Mouse (Mus musculus): Measurements from ENCODE around the gene Alox5.

The Alox5 gene

DNA sequence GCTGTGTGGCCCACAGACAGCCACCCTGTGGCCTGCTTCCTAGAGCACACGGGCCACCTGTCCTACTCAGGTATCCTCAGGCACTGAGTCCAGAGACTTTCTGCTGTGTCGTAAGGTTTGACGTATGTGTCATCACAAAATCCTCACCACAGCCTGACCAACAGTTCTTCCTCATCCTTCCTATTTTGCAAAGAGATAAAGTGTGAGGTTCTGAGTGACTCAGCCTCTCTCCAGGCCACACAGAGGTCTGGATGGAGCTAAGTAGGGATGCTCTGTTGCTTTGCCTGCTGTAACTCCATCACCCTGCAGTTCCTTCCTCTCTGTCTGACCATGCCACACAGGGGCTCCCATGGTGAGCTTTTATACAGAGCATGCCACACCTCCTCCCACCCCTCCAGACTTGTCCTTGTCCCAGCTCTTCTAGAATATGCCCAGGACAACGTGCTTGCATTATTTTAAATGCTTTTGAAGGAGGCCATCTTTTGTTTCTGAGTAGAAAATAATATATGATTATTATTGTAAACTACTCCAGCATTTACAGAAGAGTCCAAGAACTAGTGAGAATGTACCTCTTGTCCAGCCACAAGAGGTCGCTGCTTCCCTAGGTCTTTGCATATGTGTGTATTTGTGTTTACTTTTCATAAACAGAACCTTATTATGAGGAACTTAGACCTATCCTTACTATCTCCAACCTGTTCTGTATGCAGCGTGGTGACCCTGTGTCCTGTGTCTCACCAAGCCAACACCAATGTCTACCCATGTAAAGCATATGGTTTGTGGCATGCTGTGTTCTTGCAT lies 43.3 kb downstream of the Alox5 start:
- peak; percentile 31 for DNase-seq (ENCODE audit: low spot score)

DNA sequence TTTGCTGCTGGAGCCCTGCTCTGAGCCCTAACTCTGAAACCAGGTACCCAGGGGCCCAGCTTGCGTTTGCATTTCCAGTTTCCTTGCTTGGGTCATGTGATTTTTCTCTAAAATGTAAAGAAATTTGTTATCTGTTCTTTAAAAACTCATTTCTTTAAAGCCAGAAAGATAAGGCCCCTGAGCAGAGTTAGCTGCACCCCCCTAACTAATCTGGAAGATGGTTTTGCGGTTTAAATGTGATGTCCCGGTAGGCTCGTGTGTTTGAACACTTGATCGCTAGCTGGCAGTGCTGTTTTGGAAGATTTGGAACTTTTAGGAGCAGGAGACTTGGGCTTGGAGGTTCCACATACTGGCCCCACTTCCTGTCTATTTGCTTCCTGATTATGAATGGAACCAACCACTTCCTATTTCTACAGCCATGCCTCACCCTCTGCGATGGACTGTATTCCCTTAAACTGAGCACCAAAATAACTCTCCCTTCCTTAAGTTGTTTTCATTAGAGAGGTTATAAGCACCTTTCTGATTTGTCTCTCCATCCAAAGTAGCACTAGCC lies 44.9 kb downstream of the Alox5 start:
- DNase-seq (ENCODE audit: low spot score): no peak

DNA sequence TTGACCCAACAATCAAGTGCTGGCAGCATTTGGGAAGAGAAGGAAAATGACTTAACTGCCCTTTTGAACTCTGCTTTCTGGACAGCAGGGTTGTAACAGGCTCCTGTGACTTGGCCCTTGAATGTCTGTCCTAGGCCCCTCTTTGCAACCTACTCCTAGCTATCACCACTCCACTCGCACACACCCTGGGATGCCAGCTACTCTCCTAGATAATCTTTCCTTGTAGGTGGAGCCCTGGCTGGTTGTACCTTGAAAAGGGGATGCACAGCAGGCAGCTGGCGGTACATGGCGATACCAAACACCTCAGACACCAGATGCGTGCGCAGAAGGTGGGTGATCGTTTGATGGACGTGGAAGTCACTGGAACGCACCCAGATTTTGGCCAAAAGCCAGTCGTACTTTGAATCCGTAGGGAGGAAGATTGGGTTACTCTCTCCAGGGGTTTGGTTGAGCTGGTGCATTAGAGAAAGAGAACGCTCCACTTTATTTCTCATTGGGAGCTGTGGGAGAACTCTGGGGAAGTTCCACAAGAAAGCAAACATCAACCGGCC lies 45.8 kb downstream of the Alox5 start:
- DNase-seq (ENCODE audit: low spot score): no peak

DNA sequence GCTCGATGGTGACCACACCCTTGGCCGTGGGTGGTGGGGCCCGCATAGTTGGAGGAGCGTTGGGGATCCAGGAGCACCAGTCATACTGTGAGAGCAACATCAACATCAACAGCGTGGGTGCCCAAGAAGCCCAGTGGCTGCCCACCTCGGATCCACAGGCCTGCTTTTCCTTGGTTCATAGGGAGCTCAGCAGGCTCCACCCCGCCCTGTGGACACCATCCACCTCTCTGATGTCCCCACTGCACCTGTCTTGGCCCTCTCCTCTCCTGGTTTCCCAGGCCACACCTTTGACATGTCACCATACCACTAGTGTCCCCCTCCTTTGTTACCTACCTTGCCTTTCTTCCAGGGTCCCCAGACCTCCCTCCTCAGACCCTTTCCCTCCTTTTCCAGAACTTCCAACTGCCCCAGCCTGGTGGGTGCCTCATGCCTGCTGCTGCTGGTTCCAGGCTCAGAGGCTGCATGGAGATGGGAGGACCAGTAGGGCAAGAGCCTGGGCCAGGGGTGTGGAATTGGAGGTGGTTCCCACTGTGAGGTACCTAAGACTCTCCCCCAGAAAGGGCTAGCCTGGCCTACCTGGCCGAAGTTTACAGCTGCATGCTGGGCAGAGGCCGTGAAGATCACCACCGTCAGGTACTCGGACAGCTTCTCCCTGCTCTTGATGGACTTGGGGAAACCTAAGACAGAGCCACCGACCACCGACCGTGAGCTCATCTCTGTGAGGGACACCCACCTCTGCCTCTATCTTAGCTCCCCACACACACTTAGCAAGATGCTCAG lies 48.2 kb downstream of the Alox5 start:
- DNase-seq (ENCODE audit: low spot score): no peak

DNA sequence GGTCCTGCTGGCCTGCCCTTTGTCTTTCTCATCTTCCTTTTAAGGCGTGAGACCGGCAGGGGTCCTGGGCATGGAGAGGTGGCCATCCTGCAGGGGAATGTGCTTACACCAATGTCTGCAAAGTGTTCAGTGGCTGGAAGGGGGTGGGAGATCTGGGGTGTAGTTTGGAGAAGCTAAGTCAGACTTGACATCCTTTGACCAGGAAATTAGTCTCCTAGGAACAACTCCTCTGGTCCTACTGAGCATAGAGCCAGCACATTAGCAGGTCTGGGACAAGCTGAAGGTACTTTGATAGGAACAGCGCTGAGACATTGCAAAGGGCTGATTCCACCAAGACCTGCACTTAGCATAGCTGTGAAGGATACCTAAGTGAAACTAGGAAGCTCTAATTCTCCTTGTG lies 49.3 kb downstream of the Alox5 start:
- DNase-seq (ENCODE audit: low spot score): no peak

DNA sequence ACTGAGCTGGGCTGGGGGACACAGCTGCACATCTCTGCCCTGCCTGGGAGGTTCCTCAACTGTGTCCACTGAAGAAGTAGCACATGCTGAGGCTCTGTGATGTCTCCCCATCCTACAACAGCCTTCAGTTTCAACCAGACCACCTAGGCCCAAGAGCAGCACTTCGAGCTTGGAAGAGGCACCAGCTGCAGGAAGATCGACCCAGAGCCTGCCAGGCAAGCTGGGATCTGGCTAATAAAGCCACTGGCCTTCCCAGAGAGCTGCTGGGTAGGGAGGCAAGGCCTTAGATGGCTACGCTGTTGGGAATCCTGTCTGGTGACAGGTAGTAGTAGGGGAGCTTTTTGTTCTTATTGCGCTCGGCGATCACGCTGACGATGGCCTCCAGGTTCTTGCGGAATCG lies 50.5 kb downstream of the Alox5 start:
- no peak for DNase-seq (ENCODE audit: low spot score)

DNA sequence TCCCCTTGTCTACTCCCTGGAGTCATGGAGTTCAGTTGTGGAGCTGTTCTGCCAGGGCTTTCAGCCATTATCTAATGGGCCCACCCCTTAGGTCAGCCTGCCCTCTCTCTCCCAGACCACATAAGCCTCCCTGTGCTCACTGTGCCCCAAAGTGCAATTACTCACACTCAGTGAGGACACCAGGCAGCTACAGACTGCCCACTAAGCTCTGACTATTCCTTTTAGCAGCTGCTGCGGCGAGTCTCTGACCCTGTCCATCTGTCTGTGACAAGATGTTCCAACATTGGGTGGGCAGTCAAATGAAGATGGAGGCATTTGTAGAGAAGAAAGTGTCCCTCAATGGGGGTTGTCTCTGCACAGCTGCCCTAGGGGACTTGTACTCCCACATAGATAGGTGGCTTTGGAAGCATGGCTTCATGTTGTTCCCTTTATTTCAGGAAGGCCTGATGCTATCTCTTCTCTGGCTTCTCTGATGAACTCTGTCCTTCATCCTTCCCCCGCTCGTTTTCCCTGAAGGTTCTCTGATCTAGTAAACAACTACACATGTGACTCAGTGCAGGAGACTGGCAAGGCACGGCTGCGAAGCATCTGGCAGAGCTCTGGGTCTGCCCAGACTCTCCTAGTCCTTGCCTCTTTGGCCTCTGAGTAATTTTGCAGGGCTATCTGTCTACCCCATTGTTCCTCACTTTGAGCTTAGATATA lies 52.9 kb downstream of the Alox5 start:
- no peak for DNase-seq (ENCODE audit: low spot score)

DNA sequence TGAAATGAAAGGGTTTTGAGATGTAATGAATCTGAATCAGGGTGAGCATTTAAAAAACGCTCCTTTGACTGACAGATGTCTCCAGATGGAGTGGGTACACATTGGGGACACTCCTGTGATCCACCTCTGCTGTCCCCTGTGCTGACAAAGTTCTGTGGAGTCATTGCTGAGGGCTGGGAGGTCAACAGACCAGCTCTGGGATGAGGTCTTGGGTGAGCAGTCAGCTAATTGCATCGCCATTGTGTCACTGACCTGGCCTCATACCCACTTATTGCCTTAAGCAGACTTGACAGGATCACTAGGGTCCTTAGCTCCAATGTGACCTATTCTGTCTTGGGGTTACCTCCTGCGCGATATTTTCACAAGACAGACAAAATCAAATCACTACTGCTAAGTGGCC lies 53.8 kb downstream of the Alox5 start:
- DNase-seq (ENCODE audit: low spot score): no peak

DNA sequence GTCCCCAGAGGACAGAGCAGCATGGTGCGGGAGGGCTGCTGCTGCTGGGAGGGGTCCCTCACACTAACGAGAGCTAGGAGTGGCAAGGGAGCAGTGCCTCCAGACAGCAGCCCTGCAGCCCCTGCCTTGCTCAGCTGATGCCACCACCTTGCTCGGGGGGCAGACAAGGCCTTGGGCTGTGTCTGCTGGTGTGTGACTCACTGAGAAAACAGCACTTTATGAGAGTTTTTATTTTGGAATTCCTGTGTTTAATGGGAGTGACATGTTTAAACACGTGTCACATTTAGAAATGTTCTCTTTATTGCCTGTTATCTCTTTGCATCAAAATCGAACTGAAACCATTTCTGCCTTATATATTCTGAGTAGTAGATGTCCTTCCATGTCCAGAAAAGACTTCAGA lies 54.3 kb downstream of the Alox5 start:
- no peak for DNase-seq (ENCODE audit: low spot score)

DNA sequence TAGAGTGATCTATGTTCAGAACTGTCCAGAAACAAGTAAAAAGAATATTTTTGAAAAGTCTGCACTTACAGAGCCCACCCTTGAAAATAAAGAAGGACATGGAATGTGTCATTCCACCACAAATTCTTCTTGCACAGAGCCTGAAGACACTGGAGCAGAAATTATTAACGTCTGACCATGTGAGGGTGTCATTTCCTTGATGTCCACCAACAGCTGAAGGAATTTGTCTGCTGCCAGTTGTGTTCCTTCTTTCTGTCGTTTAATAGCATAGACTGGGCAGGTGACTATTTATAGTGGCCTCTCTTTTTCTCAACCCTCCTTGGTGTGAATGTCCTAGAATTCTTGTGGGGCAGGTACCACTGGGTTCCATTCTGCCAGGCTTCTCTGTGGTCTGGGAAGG lies 54.8 kb downstream of the Alox5 start:
- DNase-seq (ENCODE audit: low spot score): no peak

DNA sequence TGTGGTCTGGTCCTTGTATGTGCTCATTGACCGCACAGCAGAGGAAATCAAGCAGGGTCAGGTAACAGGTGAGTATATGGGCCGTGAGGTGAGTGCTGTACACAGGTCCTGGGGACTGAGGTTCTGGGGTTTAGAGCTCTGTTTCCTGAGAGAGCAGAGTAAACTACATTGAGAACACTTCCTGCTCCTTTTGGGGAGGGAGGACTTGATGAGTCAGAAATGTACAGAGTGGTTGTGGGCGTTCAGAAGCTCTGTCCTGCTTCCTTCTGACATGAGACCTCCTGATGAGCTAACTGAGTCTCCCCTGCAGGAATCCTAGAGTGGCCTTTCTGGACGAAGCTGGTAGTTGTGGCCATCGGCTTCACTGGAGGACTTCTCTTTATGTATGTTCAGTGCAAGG lies 55.3 kb downstream of the Alox5 start:
- DNase-seq (ENCODE audit: low spot score): no peak

DNA sequence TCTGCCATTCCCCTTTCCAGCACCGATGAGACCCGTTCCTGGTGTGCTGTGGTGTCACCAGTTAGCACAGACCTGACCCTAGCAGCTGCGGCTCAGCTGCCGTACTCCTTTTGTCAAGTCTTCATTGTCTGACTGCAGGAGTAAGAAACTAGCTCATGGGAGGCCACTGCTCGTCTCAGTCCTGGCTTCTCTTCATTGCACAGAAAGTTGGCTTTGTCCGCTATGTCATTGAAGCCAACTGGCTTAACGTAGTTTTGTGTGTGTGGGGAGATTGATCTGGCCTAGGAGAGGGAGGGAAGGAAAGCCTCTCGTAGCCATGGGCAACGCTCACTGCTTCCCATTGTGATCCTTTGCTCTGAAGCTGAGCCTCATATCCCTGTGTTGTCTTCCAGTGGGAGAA lies 55.7 kb downstream of the Alox5 start:
- no peak for DNase-seq (ENCODE audit: low spot score)

DNA sequence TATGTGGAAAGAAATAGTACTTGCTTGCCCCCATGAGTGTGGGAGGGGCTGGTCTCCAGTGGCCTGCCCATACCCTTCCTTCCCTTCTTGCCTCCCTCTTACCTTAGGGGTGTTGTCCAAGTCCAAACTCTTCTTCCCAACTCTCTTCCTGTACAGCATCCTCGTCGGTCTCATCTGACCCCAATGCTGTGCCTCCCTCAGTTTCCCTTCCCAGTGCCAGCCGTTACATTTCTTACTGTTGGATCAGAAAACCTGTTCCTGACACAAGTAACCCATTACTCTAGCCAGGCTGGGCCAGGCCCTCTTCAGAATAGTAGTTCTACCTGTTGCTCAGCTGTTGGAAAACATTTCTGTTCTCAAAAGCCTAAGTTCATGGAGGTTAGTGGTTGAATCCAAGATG lies 58.6 kb downstream of the Alox5 start:
- no peak for DNase-seq (ENCODE audit: low spot score)

DNA sequence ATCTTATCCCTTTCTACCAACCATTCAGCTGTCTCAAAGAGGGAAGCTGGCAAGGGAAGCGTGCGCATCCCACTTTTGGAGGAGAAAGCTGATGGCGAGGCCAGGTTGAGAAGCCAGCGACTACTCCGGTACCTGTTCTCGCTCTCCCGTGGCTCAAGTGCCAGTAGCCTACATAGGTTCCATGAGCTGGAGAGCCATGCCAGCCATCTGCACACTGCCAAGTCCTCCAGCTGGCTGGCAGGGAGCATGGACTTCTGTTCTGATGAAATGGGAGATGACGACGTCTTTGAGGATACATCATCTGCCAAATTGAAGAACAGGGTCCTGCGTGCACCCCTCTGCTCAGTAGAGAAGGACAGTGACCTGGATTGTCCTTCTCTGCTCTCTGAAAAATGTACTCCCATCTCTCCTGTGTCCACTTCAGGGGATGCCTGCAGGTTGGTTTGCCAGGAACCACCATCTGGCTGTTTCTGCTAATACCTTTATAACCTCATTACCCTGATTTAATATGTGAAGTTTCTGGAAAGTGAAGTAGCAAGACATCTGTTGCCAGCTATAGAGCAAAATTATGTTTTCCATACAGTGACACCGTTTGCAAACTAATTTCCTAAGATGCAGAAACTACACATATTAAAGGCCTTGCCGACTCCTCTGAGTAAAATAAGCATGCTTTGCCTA lies 59.1 kb downstream of the Alox5 start:
- no peak for DNase-seq (ENCODE audit: low spot score)

DNA sequence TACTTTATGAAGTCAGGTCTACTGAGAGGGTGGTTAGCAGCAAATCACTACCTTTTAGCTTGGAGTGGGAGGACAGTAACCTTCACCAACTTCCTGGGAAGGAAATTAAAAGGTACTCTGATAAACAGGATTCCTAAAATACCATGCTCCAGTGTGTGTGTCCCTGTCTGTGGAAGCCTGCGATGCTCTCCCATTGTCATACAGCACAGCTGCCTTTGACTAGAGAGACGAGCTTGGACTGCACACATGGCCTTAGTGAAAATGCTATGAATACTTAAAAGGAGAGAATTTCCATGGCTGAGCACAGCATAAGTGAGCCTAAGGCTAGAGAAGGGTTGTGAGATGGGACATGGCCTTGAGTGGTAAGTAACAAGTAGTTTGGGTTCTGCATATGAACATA lies 62.8 kb downstream of the Alox5 start:
- DNase-seq (ENCODE audit: low spot score): no peak

DNA sequence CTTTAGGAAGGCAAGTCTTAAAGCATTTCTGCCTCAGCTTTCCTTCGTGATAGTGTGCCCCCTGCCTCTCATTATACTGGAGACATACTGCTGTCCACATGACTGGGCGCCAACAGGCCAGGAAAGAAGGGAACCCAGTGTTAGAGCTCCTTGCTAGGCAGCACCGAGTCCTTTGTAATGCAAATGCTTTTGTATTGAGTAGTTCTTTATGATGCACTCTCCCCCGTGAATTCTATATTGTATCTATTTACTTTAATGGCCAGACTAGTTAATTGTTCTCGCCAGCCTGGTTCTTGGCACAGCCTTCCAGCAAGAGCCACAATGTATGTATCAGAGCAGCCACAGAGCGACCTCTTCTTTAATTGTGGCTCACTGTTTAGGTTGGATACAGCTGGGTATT lies 63.4 kb downstream of the Alox5 start:
- DNase-seq (ENCODE audit: low spot score): peak; percentile 50

DNA sequence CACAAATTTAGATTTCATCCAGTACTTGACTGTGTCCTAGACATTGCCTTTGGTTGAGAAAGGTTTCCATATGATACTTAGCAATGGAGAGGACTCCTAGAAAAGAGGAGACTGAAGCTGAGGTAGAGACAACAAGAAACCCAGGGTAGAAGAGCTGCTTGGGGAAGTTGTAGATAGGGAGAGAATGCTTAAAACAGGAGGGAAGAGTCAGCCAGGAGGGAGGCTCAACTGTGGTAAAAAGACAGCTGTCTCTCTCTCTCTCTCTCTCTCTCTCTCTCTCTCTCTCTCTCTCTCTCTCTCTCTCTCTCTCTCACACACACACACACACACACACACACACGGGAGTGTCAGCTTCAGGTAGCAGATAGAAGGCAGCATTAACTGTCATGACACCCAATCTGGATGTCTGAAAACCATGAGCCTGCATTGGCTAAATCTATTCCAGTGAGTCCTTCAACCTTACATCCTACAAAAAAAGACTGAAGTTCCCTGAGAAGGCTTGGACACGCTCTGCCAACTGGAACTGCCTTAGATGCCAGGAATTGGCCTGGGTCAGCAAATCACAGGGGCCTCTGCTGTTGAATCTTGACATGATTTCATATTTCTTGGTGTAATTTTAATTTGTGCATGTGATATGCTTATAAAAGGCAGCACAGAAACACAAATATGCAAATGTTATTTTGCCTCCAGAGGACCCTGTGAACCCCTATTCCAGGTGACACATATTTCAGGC lies 65.9 kb downstream of the Alox5 start:
- DNase-seq (ENCODE audit: low spot score): no peak

DNA sequence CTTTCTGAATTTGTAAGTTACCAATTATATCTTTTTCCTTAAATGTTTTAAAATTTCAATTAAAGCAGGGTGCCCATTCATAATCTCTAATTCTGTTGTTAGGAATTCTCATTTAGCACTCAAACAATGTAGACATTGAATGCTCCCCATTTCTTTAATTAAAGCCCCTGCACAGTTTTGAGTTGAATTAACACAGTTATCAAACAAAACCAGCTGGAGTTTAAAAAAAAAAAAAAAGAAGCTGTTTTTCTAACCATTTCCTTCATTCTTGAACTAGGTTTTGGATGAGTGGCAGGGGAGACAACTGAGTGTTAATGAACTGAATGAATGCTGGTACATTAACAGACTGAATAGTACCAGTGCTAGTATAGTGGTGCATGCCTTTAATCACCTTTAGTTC lies 71.5 kb downstream of the Alox5 start:
- DNase-seq (ENCODE audit: low spot score): no peak

DNA sequence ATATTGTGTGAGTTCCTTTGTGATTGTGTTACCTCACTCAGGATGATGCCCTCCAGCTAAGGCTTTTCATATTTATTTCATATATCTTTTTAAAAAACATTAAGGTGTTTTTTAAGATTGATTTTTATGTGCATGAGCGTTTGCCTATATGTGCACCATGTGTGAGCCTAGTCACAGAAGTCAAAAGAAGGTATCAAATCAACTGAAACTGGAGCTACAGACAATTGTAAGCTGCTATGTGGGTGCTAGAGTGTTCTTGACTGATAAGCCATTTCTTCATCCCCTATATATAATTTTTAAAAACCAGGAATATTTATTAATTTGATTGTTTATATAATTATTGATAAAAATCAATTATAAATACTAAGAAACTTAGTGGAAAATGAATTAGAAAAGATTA lies 72.9 kb downstream of the Alox5 start:
- DNase-seq (ENCODE audit: low spot score): no peak

DNA sequence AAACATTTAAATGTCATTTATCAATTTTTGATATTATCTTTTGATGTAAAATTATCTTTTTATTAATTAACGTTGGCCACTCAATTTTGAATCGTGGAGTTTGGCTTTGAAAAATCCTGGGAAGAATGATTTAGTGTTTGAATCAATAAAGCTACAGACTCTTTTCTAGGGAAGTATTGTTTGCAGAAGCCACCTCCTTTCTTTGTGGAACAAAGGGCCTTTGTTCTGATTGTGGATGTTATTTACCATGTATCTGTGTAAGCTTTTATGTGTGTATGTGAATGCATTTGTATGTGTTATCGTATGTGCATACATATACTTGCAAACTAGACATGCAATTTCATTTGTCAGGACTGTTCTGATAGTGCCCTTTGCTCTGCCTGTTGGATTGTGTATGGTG lies 74.5 kb downstream of the Alox5 start:
- no peak for DNase-seq (ENCODE audit: low spot score)

DNA sequence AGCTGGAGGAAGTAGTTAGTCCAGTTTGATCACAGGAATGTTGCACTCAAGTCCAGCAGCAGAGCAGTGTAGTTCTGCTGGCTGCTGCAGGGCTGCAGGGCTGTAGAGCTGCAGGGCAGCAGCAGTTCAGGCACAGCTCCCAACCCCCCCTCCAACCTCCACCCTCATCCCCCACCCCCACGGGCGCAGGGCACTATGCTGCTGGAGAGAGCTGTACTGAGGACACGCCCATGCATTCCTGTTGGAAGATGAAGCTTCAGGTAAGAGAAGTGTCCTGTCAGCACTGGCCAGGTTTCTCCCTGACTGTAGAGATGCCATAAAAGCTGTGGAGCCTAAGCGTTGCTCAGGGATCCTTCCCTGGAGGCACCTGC lies 74.9 kb downstream of the Alox5 start:
- DNase-seq (ENCODE audit: low spot score): no peak
